Mouse (Mus musculus) lung, postnatal 0 days (tissue): ENCODE measurements around the gene Plod1. TPM values are rescaled to one million over a fixed set of nuclear protein-coding genes. Genes with fewer than 3 reads are reported as not detected.
A peak's percentile ranks its signal among the peaks of the same experiment; 100 is the strongest.

Experiments used
- ATAC-seq: fragments of 200-750 bp; cut with Nextera tagmentation; 2 replicates; pipeline ENCODE4 v1.8.0; 2017; ENCODE audit warnings: moderate library complexity
- DNase-seq: peaks from one replicate; pipeline ENCODE4 v3.0.0-alpha.2; 2016; ENCODE audit warnings: low spot score
- H3K27ac ChIP-seq: fragments of 300-500 bp; sonication (generic); 2 replicates; pipeline ENCODE4 v1.5.1; 2014; ENCODE audit warnings: antibody characterized with exemption, mild to moderate bottlenecking, low read length, mixed read lengths
- H3K27me3 ChIP-seq: fragments of 300-500 bp; sonication (generic); replicated peaks from 2 replicates; pipeline ENCODE4 v1.6.1; 2014; ENCODE audit warnings: low read length, mixed read lengths; ENCODE audit not compliant: insufficient read depth
- H3K36me3 ChIP-seq: fragments of 300-500 bp; sonication (generic); 2 replicates; pipeline ENCODE4 v1.6.1; 2014; ENCODE audit warnings: low read length, mixed read lengths; ENCODE audit not compliant: insufficient read depth
- H3K4me1 ChIP-seq: fragments of 300-500 bp; sonication (generic); 2 replicates; pipeline ENCODE4 v1.6.1; 2014; ENCODE audit warnings: antibody characterized with exemption, low read depth, low read length, mixed read lengths; ENCODE audit not compliant: insufficient read depth
- H3K4me2 ChIP-seq: fragments of 300-500 bp; sonication (generic); replicated peaks from 2 replicates; pipeline ENCODE4 v1.6.1; 2014; ENCODE audit warnings: low read depth, mild to moderate bottlenecking, low read length, moderate library complexity, mixed read lengths
- H3K4me3 ChIP-seq: fragments of 300-500 bp; sonication (generic); 2 replicates; pipeline ENCODE4 v1.5.1; 2014; ENCODE audit warnings: low read depth, low read length
- H3K9ac ChIP-seq: fragments of 300-500 bp; sonication (generic); replicated peaks from 2 replicates; pipeline ENCODE4 v1.6.1; 2014; ENCODE audit warnings: low read depth, mild to moderate bottlenecking
- H3K9me3 ChIP-seq: fragments of 300-500 bp; sonication (generic); 2 replicates; pipeline ENCODE4 v1.6.1; 2016; ENCODE audit warnings: low read length, mixed read lengths
- CTCF ChIP-seq: IDR thresholded peaks from 2 replicates; pipeline ENCODE4 v1.5.1; 2016; ENCODE audit warnings: antibody characterized with exemption, mild to moderate bottlenecking
- EP300 ChIP-seq: IDR thresholded peaks from 2 replicates; pipeline ENCODE4 v1.6.1; 2016; ENCODE audit warnings: antibody characterized with exemption, mild to moderate bottlenecking, control low read depth
- WGBS: fragments of 180-500 bp; shearing (Covaris S2); extraction: QIAGEN DNeasy Blood & Tissue Kit; methylation state at CpG from one replicate; pipeline ENCODE4 v1.1.7; 2014; 5-methylcytosine and 5-hydroxymethylcytosine counted together
- polyA plus RNA-seq: library from polyadenylated mRNA; unstranded; fragments of >200 nt; fragmentation: Nextera tagmentation; extraction: Ambion mirVana; gene quantifications from 2 replicates; pipeline ENCODE4 v1.2.1, GENCODE M21; 2015

Plod1 gene
- polyA plus RNA-seq, 1 experiment from 2014 or later, result 40.8 TPM

DNA sequence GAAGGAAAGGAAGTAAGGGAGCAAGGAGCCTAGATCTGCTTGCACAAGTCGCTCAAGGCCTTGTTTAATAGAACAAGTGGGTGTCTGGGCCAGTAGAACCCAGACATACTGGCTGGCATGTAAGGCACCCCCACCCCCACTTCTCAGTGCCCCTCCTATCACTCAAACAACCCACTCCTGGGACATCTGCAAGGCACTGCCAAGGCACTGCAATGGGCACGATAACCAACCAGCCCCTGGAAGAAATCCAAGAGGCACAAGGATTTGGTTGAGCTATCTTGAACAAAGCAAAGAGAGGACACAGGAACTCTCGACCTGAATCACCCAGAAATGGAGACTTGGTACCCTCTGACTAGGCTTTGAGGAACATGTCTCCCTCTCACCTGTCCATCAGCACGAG lies 48.3 kb downstream of the Plod1 start:
- Histone ChIP-seq H3K4me1 (no peaks in the 10 kb centered on the region), H3K36me3 (peaks cover 36% of the 10 kb centered on the region), H3K9ac (no peak overlapping the region), H3K9me3 (no peaks in the 10 kb centered on the region), H3K4me2 (no peak overlapping the region), H3K27me3 (no peaks in the 10 kb centered on the region), H3K27ac (no peak overlapping the region), H3K4me3 (no peak overlapping the region)
- WGBS, result 83% methylated on average over 4 of the region's 4 CpGs
- DNase-seq (no peak), ATAC-seq (no peak)
- TF ChIP-seq CTCF (no peak), EP300 (no peak)

- H3K4me1 ChIP-seq, result no peaks in the 10 kb centered on the region
- H3K4me2 ChIP-seq, result no peak overlapping the region
- H3K27ac ChIP-seq, result no peak overlapping the region
- H3K9me3 ChIP-seq, result no peaks in the 10 kb centered on the region
- H3K27me3 ChIP-seq, result no peaks in the 10 kb centered on the region
- peaks cover 44% of the 10 kb centered on the region for H3K36me3 ChIP-seq
- DNase-seq (no peak), ATAC-seq (no peak)
- H3K9ac ChIP-seq, result no peak overlapping the region
- H3K4me3 ChIP-seq, result no peak overlapping the region
- 88% methylated on average over 7 of the region's 7 CpGs for WGBS
- TF ChIP-seq CTCF, result no peak
- TF ChIP-seq EP300, result no peak
Measured at GRCm38 (mm10) chr4:147887277-147887676, 49.3 kb downstream of the Plod1 start.

GRCm38 (mm10) chr4:147886158-147886557 lies 50.4 kb downstream of the Plod1 start:
- no peak for TF ChIP-seq EP300
- TF ChIP-seq CTCF, result no peak
- H3K9ac ChIP-seq, result no peak overlapping the region
- WGBS, result 95% methylated on average over 11 of the region's 12 CpGs
- no peak for ATAC-seq
- H3K9me3 ChIP-seq, result no peaks in the 10 kb centered on the region
- H3K4me2 ChIP-seq, result no peak overlapping the region
- H3K36me3 ChIP-seq, result peaks cover 55% of the 10 kb centered on the region
- no peaks in the 10 kb centered on the region for H3K4me1 ChIP-seq
- H3K4me3 ChIP-seq, result no peak overlapping the region
- no peak overlapping the region for H3K27ac ChIP-seq
- no peak for DNase-seq
- H3K27me3 ChIP-seq, result no peaks in the 10 kb centered on the region

DNA sequence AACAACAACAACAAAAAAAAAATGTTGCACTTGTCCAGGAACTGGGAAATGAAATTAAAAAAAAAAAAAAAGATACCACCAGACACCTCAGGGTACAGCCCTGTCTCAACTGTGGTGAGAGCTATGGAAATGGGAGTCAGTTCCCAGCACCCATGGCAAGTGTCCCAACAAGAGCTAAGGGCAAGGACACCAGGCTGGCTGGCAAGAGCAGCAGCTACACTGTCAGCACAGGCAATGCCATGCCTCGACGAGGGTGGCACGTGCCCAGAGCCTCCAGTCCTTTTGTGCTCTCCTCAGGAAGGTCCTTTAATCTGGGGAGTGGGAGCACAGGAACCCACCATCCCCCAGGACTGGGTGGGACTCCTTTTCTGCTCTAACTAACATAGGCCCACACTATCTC lies 52.4 kb downstream of the Plod1 start:
- WGBS, result 87% methylated on average over 3 of the region's 3 CpGs
- peaks cover 51% of the 10 kb centered on the region for H3K36me3 ChIP-seq

DNA sequence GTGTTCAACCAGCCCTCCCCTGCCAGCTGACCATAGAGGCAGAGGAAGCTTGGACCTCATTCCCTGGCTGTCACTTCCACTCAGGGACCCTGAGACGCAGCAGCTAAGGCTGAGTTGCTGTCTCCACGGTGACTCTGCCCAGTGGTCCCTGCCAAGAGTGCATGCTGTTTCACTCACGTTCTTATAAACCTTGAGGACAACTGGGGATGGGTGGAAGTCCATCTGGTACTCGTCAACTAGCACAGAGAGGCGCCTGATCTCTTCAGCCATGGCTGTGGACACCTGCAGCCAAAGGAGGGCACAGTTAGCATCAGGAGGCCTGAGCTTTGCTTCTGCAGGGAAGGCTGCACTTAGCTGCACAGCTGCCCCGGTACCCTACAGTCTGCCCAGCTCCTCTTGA lies 53.5 kb downstream of the Plod1 start:
- 77% methylated on average over 6 of the region's 6 CpGs for WGBS
- no peaks in the 10 kb centered on the region for H3K4me1 ChIP-seq

More for the DNA sequence above, 52.4 kb downstream of the Plod1 start:
- DNase-seq (no peak), ATAC-seq (no peak)
- no peaks in the 10 kb centered on the region for H3K4me1 ChIP-seq
- no peak overlapping the region for H3K9ac ChIP-seq
- H3K9me3 ChIP-seq, result no peaks in the 10 kb centered on the region
- H3K27me3 ChIP-seq, result no peaks in the 10 kb centered on the region
- no peak for TF ChIP-seq CTCF
- TF ChIP-seq EP300, result no peak
- no peak overlapping the region for H3K4me3 ChIP-seq
- H3K4me2 ChIP-seq, result no peak overlapping the region
- H3K27ac ChIP-seq, result no peak overlapping the region

DNA sequence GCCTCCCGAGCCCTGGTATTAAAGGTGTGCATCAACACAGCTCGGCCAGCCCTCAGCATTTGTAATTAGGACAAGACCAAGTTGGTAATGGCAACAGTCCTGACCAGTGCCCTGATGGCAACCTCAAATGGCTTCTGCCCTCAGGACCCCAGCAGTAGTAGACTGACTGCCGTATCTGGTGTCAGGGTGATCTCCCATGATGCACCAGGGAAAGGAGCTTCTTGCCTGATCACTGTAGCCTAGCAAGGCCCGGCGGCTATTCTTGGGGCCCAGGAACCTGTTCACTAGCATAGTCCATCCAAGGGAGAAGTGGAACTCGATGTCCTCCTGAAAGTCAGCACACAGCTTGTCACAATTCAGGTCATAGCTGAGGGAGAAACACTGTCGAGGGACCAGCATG lies 54.8 kb downstream of the Plod1 start:
- no peaks in the 10 kb centered on the region for H3K9me3 ChIP-seq
- H3K27me3 ChIP-seq, result no peaks in the 10 kb centered on the region
- TF ChIP-seq CTCF, result no peak
- no peak for TF ChIP-seq EP300
- no peak overlapping the region for H3K9ac ChIP-seq
- peaks cover 48% of the 10 kb centered on the region for H3K36me3 ChIP-seq
- WGBS, result 91% methylated on average over 7 of the region's 7 CpGs
- H3K4me3 ChIP-seq, result no peak overlapping the region
- H3K27ac ChIP-seq, result no peak overlapping the region
- no peak overlapping the region for H3K4me2 ChIP-seq
- ATAC-seq (no peak), DNase-seq (no peak)
- no peaks in the 10 kb centered on the region for H3K4me1 ChIP-seq

More for the DNA sequence above, 53.5 kb downstream of the Plod1 start:
- no peaks in the 10 kb centered on the region for H3K9me3 ChIP-seq
- no peak for ATAC-seq
- H3K4me2 ChIP-seq, result no peak overlapping the region
- no peak overlapping the region for H3K9ac ChIP-seq
- no peak overlapping the region for H3K4me3 ChIP-seq
- TF ChIP-seq EP300 (no peak), CTCF (no peak)
- no peak for DNase-seq
- no peaks in the 10 kb centered on the region for H3K27me3 ChIP-seq
- H3K27ac ChIP-seq, result no peak overlapping the region
- peaks cover 50% of the 10 kb centered on the region for H3K36me3 ChIP-seq

- Histone ChIP-seq H3K27me3 (no peaks in the 10 kb centered on the region), H3K27ac (no peak overlapping the region), H3K9ac (no peak overlapping the region), H3K9me3 (no peaks in the 10 kb centered on the region), H3K4me2 (no peak overlapping the region), H3K4me3 (no peak overlapping the region), H3K36me3 (peaks cover 49% of the 10 kb centered on the region), H3K4me1 (no peaks in the 10 kb centered on the region)
- TF ChIP-seq CTCF (no peak), EP300 (no peak)
- ATAC-seq (peak; percentile 38; the same call in 1 of the 2 replicates), DNase-seq (no peak)
- 40% methylated on average over 5 of the region's 5 CpGs for WGBS
Measured at GRCm38 (mm10) chr4:147879865-147880264, 56.7 kb downstream of the Plod1 start.
